Mouse (Mus musculus) cortical plate, adult 2 months (tissue): ENCODE measurements around the gene Thsd7b.

Experiments
- CTCF ChIP-seq: fragments of 200-500 bp; IDR thresholded peaks from 2 replicates; pipeline ENCODE4 v1.5.1; 2011; ENCODE audit warnings: mild to moderate bottlenecking, control low read depth, low read length; ENCODE audit not compliant: insufficient read depth; ENCODE audit errors: extremely low read depth
- POLR2A ChIP-seq: fragments of 200-500 bp; IDR thresholded peaks from 2 replicates; pipeline ENCODE4 v1.6.1; 2011; ENCODE audit warnings: mild to moderate bottlenecking, low read length, control low read depth; ENCODE audit not compliant: insufficient read depth; ENCODE audit errors: extremely low read depth

GRCm38 (mm10) chr1:129837776-129838175 is 564.7 kb downstream of the Thsd7b start:
- TF ChIP-seq POLR2A = no peak
- no peak for TF ChIP-seq CTCF
